Mouse (Mus musculus) urinary bladder, adult 2 months (tissue): Measurements from ENCODE around the gene Ldlrad2. TPM values are rescaled to one million over a fixed set of nuclear protein-coding genes. Genes with fewer than 3 reads are reported as not detected.
"Not testable (repeated sequence)": the region's sequence is repeated elsewhere in the genome, so short reads cannot be mapped to it uniquely, and the experiment has no call there.

Experiments used
- DNase-seq: peaks from one replicate; pipeline ENCODE4 v3.0.0; 2022; ENCODE audit warnings: low spot score
- polyA plus RNA-seq: library from polyadenylated mRNA; depleted of rRNA; stranded (reverse); fragments of >200 nt; gene quantifications from 2 replicates; pipeline ENCODE4 v1.2.3, GENCODE M21; 2012; rRNA removed

Ldlrad2 gene
- not detected in 2 replicates for polyA plus RNA-seq

DNA sequence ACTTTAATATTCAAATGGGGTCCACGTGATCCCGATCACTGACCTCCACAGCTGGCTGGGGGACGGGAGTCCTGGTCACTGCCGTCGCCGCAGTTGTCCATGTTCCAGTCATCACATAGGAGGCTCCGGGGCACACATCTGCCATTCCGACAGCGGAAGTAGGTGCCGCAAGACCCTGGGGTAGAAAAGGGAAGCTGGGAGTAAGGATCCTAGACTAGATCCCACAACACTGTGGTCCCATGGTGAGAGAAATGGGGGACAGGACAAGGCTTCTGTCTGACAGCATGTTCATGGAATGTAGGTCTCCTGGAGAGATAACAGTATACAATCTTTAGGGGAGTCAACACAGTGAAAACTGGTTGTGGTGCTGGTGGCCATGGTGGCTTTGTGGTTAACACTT, at the start of gene Ldlrad2:
TSS of gene Ldlrad2 (minus strand) at position 101 of the 400 bp plus-strand sequence.
- DNase-seq, result no peak

GRCm38 (mm10) chr4:137622847-137623246, 48.5 kb upstream of the Ldlrad2 start:
- no peak for DNase-seq

- DNase-seq, result no peak
Measured at GRCm38 (mm10) chr4:137610256-137610655, 35.9 kb upstream of the Ldlrad2 start.

DNA sequence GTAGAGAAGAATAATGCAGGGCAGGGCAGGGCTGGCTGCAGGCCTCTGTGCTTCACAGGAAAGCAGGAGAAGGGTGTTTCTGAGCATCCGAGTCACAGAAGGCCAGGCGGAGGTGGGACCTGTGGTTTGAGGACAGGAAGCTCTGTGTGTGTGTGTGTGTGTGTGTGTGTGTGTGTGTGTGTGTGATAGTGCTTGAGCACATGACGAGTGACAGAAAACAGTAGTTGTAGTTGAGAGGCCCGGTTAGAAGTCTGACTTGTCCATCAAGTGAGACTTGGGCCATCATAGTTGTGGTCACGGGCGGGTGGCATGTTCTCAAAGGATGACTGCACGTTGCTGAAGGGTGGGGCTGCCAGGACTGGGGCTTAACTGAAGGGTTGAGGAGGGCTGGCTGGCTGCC, 35.3 kb upstream of the Ldlrad2 start:
- DNase-seq, result no peak

GRCm38 (mm10) chr4:137609281-137609680, 34.9 kb upstream of the Ldlrad2 start:
- no peak for DNase-seq

DNA sequence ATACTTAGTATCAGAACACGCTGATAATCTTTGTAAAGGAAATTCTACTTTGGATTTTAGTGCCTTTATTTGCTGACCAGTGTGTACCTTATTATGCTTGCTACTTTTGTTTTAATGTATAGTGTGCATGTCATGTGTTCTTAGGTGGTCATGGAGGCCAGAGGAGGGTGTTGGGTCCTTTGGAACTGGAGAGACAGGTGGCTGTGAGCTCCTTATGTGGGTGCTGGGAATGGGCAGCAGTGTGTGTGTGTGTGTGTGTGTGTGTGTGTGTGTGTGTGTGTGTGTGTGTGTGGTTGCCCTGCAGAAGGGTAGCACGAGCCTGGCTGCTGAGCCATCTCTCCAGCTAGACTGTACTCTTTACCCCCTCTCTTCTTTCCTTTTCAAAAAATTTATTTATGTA, 32.7 kb upstream of the Ldlrad2 start:
- DNase-seq, result no peak

DNA sequence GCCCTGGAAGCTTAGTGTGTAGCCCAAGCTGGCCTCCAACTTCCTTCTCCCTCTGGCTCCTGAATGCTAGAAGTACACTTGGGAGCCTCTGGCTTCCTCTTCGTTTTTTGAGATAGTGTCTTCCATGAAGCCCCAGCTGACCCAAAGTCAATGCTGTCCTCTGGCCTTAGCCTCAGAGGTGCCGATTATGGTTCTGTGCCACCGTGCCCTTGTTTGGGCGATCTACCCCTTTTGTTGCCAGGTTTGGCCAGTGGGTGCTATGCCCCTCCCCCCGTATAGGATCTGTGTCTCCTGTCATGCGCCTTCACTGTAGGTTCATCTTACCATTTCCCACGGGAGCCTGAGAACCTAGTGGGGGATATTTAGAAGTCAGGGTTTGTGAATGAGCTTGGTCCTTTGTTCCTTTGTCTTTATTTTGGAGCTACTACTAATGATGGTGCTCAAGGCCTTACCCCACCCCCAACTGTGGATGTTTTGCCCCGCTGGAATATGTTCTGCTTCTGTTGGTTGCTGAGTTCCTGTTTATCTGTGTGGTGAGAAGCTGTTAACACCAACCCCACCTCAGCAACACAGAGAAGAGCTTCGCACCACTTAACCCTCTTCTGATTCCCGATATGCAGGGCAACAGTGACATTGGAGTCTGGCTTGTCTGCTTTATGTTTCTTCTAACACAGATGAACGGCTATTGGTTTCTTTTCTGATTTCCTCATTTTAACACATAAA, 29.2 kb upstream of the Ldlrad2 start:
- no peak for DNase-seq

DNA sequence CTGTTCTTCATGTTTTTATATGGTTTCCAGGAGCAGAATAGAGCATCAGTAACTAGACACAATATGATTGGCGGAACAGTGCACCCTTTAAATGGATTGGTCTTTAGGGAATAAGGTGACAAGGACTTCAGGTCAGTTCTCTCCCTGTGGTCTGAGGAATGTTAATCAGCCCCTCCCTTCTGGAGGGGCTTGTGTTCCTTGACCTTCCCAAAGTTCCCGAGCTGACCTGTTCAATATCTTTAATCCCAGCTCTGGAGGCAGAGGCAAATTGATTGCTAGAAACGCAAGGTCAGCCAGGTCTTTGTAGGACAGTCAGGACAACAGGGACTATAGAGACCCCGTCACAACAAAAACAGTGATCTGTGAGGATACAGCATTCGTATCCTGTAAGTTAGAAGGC, 24.2 kb upstream of the Ldlrad2 start:
- no peak for DNase-seq

DNA sequence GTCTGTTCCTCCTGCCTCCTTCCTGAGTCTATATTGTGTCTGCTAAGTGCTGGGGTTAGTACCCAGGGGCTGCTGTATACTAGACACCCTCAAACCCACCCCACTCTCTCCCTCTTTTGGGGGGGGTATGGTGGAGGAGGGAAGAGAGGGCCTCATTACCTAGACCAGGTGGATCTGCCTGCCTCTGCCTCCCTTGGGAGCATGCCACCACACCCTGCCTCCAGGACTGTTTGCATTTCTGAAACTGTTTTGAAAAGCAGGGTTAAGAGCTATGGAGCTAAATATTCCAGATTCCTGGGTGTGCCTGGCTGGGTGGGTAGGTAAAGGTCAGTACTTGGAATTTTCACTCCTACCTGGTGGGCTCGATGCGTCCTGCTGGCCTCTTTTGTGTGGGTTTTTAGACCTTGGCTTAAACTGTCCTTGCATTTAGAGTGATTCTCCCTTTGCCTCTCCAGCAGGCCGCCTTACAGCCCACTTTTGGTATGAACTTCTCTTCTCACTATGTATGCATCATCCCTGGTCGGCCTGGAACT, 22.8 kb upstream of the Ldlrad2 start:
- DNase-seq, result no peak

DNA sequence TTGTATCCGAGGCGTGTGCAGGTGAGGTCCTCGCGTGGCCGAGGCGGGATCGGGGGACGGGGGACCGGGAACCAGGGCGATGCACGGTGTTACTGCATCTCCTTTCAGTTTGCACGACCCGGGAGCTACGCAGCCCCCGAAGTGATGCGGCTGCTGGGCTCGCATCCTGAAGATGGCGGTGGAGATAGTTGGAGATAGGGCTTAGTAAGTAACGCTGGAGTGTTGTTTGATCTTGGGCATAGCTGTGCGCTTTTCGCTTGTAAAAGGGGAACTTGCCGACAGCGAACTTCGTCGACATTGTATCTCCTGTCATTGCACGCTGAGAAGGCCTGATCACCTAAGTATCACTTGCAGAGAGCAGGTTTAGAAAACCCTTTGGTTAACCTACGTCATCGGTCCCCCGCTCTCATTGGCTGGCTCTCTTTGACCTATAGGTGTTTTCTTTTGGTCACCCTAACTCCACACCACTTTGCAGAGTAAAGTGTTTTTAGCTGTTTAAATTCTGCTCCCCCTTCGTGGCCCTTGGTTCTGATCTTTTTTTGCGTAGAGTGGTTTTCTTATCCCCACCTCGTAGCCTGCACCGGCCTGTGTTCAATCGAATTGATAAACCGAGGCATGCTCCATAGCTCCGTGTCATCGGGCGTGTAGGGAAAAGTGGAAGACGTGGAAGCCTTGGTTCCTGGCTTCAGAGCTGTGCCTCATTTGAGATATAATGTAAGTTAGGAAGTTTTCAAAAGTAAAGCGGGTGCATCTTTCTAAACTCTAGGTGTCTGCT, 20.3 kb upstream of the Ldlrad2 start:
- no peak for DNase-seq

GRCm38 (mm10) chr4:137593601-137594495, 19.5 kb upstream of the Ldlrad2 start, which contains the start of gene Usp48:
Gene Usp48, plus strand, starts transcription at chr4:137593755.
- peak; percentile 99 for DNase-seq

- DNase-seq, result no peak
Measured at GRCm38 (mm10) chr4:137590961-137591360, 16.6 kb upstream of the Ldlrad2 start.

DNA sequence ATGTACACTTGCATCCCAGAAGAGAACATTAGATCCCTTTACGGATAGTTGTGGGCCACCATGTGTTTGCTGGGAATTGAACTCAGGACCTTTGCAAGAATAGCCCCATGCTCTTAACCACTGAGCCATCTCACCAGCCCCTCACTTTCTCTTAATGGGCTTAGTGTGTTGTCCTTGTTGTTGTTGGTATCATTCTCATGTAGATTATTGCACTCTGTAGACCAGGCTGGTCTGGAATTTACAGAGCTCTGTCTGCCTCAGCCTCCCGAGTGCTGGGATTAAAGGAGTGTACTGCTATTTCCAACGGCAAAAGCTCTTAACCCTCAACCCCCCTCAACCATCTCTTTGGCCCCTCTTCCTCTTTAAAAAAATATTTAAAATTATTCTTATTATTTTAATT, 15.2 kb upstream of the Ldlrad2 start:
- no peak for DNase-seq

GRCm38 (mm10) chr4:137589095-137589494, 14.7 kb upstream of the Ldlrad2 start:
- DNase-seq, result not testable (repeated sequence)

DNA sequence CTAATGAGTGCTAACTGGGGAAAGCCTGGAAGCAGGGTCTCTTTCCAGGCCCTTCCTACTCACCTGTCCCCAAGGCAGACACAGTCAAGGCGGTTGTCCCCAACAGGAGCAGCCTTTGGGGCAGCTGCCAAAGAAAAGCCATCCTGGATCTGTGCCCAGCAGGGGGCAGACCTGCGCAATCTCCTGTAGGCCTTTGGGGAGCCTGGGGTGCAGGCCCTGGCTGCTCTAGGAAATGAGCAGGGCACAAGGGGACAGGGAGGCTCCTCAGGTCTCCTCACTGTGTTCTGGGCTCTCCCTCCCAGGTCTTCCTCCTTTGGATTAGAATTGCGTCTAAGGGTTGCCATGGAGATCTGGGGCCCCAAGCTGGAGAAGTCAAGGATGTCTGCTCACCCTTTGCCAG, 7.4 kb upstream of the Ldlrad2 start:
- DNase-seq, result no peak

- DNase-seq, result no peak
Measured at GRCm38 (mm10) chr4:137580299-137580698, 5.9 kb upstream of the Ldlrad2 start.

- no peak for DNase-seq
Measured at GRCm38 (mm10) chr4:137579789-137580188, 5.4 kb upstream of the Ldlrad2 start.

- no peak for DNase-seq
Measured at GRCm38 (mm10) chr4:137578181-137578845, 3.9 kb upstream of the Ldlrad2 start.

GRCm38 (mm10) chr4:137577486-137577885, 3.1 kb upstream of the Ldlrad2 start:
- DNase-seq, result no peak

- DNase-seq, result no peak
Measured at GRCm38 (mm10) chr4:137569873-137570272, 4.5 kb downstream of the Ldlrad2 start.

DNA sequence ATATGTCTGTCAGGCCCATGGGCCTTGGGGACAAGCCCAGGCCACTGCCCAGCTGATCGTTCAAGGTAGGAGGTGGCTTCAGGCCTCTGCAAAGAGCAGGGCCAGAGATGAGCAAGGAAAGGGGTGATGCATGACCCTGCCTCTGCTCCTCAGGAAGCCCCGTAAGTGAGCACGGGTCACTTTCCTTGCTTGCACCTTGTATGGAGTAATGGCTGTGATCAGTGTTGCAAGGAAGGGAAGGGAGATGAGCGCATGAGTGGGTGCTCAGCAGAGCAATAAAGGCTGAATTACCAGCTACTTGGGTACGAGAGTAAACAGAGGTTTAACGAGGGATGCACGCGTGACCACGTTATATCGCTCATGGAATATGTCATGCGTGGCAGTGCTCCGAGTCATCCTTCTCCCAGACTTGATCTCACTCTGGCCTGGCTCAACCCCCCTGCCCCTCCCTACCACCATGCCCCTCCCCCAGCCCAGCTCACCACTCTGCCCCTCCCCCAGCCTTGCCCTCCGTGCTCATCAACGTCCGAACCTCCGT, 17.6 kb downstream of the Ldlrad2 start:
- no peak for DNase-seq
